Mouse (Mus musculus) liver, adult (tissue): Measurements from ENCODE around the gene Olfr1512.

Experiments
- GATA4 ChIP-seq: IDR thresholded peaks from 2 replicates; pipeline ENCODE4 v1.6.1; 2014; ENCODE audit warnings: mild to moderate bottlenecking, low read length; ENCODE audit not compliant: insufficient replicate concordance

The Olfr1512 gene

DNA sequence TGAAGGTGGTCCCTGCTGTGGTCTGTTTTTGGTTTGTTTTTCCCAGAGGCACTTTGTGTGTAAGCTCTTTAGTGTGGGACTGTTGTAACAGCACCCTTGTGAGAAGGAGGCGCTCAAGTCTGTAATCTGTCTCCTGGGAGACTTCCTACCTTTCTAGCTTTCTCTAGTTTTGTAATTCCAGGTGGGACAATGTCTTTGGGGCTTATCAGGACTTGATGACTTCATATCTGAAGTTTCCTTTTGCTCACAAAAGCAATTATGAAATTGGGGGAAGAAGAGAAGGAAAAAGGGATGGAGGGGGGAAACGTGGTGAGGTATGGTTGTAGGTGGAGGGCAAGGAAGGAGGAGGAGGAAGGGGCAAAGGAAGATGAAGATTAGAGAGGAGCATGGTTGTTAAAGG is at the start of gene Olfr1512:
Gene Olfr1512 (minus strand): TSS at position 101 of the 400 bp plus-strand sequence.
- no peak for TF ChIP-seq GATA4

GRCm38 (mm10) chr14:52427686-52428085 is 48.7 kb upstream of the Olfr1512 start:
- TF ChIP-seq GATA4: no peak

DNA sequence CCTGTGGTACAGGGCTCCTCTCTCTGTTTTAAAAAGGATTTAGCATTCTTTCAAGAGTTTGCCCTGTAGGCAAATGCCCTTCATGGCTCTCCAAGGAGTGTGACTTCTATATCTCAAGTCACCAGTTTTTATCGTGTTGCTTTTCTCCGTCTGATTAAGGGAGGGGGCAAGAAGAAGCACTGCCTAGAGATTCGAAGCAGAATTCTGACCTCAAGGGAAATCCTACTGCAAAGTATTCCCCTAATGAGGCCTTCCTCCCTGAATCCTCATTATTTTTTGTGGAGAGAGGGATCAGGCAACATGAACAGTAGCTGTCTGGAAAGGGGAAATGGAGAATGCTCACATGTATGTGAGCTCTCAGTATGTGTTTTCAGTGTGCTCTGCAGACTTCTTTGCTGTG is 35.3 kb upstream of the Olfr1512 start, which contains the start of gene Olfr1510:
Gene Olfr1510 (minus strand): TSS at position 101 of the 400 bp plus-strand sequence.
- TF ChIP-seq GATA4: no peak

GRCm38 (mm10) chr14:52397279-52397678 is 18.3 kb upstream of the Olfr1512 start, which contains the start of gene Olfr1511:
TSS of gene Olfr1511 (minus strand) at chr14:52397379.
- no peak for TF ChIP-seq GATA4

- no peak for TF ChIP-seq GATA4
Measured at GRCm38 (mm10) chr14:52368741-52369140, 10.2 kb downstream of the Olfr1512 start.

- TF ChIP-seq GATA4: no peak
Measured at GRCm38 (mm10) chr14:52356308-52356707, 22.7 kb downstream of the Olfr1512 start, which contains the start of gene Olfr1513. TSS of gene Olfr1513 (minus strand) at chr14:52356408.

GRCm38 (mm10) chr14:52339512-52339852 is 39.5 kb downstream of the Olfr1512 start:
- TF ChIP-seq GATA4: no peak

DNA sequence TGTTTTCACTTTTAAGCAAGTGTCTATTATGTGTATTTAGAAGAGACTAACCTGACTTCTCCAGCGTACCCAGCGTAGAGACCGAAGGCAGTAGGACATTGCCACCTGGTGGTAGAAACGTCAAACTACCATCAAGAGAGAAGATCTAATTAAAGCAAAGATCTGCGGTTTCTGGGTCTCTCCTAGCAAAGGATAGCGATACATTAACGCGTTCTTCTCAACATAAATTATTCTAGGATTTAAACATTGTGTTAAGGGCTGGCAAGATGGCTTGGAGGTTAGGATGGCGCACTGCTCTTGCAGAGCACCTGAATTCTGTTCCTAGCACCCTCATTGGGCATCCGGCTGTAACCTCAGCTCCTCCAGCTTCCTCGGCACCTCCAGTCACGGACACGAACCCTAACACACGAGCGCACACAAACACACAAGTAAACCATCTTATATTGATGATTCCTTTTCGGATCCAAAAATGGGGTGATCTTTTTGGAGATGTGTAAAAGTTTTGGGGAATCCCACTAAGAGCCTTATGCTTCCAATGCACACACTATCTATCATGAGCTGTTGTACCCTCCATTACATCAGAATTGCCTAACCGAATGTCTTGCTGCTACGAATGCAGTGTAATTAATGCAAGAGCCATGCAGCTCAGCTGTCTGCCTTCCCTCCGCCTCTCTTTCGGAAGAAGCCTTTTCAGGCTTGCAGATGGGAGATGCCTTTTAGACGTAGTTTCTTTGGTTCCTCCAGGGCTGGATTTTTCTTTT is 40.0 kb downstream of the Olfr1512 start:
- no peak for TF ChIP-seq GATA4

GRCm38 (mm10) chr14:52332171-52332570 is 46.8 kb downstream of the Olfr1512 start:
- TF ChIP-seq GATA4: no peak

DNA sequence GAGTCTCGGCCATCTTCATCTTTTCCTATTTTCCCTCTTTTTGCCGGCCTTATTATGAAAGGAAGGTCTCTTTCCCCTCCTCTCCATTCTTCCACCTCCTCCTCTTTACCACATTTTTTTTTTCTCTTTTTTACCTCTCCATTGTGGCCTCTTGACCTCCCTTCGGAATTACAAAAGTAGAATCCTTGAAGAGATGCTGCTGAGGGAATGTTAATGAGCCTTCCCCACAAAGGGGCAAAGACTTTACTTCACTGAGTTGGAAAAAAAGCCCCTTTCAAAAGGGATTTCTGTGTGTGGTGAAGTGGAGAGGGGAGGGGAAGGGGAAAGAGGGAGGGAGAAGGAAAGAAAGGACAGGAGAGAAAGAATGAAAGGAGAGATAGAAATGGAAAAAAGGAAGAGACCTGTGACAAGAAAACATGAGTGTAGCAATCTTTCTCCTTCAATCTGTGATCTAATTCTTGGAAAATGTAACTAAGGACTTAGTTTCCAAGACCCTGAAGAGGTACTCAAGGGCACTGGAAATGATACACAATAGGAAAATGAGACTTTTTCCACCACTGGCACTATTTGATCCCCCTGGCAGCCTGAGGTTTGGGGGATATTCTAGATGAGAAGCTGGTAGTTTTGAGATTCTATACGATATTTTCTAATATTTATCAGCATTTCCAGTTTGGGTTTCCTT is 47.8 kb downstream of the Olfr1512 start:
- no peak for TF ChIP-seq GATA4

DNA sequence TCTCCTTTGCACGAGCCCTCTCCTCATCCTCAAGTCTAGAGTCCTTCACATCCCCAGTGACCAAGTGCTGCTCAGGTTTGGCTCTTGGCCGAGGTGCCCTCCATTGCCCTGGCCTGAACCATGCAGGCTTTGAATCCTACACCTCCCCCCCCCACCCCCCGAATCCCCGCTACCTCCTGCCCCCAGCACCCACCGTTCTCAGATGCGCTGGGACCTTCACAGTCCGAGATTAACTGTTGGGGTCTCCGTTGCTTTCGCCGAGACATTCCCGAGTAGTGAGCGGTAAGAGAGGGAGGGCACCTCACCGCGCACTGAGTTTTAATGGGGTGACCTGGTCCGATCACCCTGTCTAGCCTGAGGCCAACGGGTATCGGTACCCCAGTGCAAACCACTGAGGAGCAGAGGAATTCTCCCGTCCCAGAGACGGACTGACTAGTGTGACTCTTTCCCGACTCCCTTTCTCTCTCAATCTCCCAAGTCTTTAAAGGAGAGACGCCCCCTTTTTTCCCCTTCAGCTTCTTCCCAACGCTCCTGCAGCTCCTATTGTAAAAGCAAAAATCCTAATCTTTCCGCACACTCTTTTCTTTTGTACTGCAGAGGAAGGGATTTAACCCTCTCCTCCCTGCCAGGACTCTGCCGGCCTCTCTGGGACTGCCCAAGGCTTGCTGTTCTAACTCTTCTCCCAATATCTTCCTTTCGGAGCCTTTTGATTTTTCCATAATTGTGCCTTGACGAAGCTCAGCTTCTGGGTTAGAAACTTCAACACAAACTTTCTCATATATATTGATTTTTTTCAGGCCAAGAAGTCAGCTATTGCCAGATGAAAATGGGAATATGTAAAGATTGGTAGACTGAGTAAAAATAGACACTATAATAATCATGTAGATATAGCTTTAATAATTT is 50.8 kb downstream of the Olfr1512 start, which contains the start of gene Sall2:
Gene Sall2 (minus strand): TSS at position 853 of the 903 bp plus-strand sequence.
- TF ChIP-seq GATA4: no peak

- TF ChIP-seq GATA4: no peak
Measured at GRCm38 (mm10) chr14:52327375-52327901, 51.5 kb downstream of the Olfr1512 start.

- TF ChIP-seq GATA4: no peak
Measured at GRCm38 (mm10) chr14:52325890-52326289, 53.1 kb downstream of the Olfr1512 start.
